Mouse (Mus musculus): ENCODE measurements at regions not wholly inside any gene's neighbourhood (a gene's known extent, or its start where the extent isn't known, plus 50 kb on each side); places are given as distances from the start of the nearest gene placed in this dataset.

DNA sequence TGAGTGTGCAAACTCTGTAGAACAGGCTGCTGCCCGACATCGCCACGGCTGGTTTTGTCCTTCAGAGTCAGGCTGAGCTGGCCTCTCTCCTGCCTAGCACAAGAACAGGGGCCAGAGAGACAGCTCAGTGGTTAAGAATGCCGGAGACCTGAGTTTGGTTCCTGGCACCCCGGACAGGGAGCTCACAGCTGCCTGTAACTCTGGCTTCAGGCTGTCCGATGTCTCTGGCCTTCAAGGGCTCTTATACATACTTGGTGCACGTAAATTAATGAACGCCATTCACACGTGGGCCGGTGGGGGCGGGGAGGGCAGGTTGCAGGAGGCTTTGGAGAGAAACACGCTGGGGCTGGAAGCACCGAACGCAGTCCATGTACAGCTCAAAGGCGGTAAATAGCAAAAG lies 50.6 kb upstream of the Hnrnpa3 start:
- Histone ChIP-seq H3K36me3 (ENCODE audit: control insufficient read depth, insufficient read depth, low read length, poor library complexity, severe bottlenecking) (no peaks in the 10 kb centered on the region), H3K27me3 (ENCODE audit: control insufficient read depth, insufficient read depth, low read length, poor library complexity, severe bottlenecking) (0 out of 2 replicates have a peak, but pooled peaks cover 2% of the 10 kb centered on the region)
- DNase-seq (ENCODE audit: low read depth, low spot score): no peak

DNA sequence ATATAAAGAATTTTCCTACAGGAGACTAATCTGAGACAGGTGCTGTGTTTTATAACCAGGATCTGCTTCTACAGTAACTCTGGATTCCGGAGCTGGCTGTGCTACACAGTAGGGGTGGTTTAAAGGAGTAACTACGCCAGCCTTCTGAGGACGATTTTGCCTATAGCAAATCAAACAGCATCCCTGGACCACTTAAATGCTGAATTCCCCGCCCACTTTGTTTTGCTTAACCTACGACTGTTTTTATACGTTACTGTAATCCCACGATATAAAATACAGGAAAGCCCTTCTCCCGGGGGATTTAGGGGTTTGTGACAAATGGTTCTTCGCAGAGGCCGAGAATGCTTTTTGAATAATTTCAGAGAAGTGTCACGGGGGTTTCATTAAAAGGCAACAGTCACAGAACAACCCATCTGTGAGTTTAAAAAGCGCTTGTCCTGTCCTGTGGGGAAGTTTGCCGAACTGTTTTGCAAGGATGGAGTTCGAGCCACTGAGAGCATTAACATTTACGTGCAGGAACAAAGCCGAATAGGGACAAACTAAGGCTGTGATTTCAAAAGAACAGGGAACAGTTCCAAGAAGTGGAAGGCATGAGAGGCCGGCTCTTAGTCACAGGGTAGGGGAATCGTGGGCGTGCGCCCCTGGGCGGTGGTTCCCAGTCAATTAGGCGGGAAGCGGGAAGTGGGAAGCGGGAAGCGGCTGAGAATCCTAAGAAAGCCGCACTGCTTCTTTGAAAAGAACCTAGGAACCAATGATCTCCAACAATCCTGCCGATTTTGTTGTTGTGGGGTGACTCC lies 49.7 kb upstream of the Hnrnpa3 start:
- DNase-seq (ENCODE audit: low read depth, low spot score): no peak
- 0 out of 2 replicates have a peak, but pooled peaks cover 2% of the 10 kb centered on the region for H3K27me3 ChIP-seq (ENCODE audit: control insufficient read depth, insufficient read depth, low read length, poor library complexity, severe bottlenecking)
- H3K36me3 ChIP-seq (ENCODE audit: control insufficient read depth, insufficient read depth, low read length, poor library complexity, severe bottlenecking): no peaks in the 10 kb centered on the region

All from splenic B cell, adult 2 months (primary cell).